Mouse (Mus musculus) gastrocnemius, adult 8-10 months (tissue): ENCODE measurements around the gene Exoc3l2. TPM values are rescaled to one million over a fixed set of nuclear protein-coding genes. Genes with fewer than 3 reads are reported as not detected.
A peak's percentile ranks its signal among the peaks of the same experiment; 100 is the strongest.

Experiments used
- DNase-seq, 2 experiments: peaks; one replicate each; pipeline ENCODE4 v3.0.0; 2022; ENCODE audit warnings: low spot score in 2 of 2
- total RNA-seq, 4 experiments: library from RNA; stranded (reverse); gene quantifications; 2 replicates each; pipeline ENCODE4 v1.2.4; 2022

Exoc3l2 gene
- total RNA-seq, 4 experiments from 2014 or later = 0.27 to 0.80 (median 0.35) TPM

GRCm38 (mm10) chr7:19517652-19518365 is 54.7 kb downstream of the Exoc3l2 start, which contains the start of gene Nkpd1:
Gene Nkpd1, plus strand, starts transcription at chr7:19517838.
- no peak for DNase-seq

- no peak for DNase-seq
These were observed 56.9 kb downstream of the Exoc3l2 start for GRCm38 (mm10) chr7:19520032-19520431.

GRCm38 (mm10) chr7:19523017-19523756 is 60.1 kb downstream of the Exoc3l2 start:
- no peak for DNase-seq

- peak; percentile 33 to 38 for DNase-seq
These were observed 60.8 kb downstream of the Exoc3l2 start for GRCm38 (mm10) chr7:19523757-19524419.

GRCm38 (mm10) chr7:19524420-19525104 is 61.4 kb downstream of the Exoc3l2 start:
- DNase-seq = no peak

GRCm38 (mm10) chr7:19525105-19525481 is 62.0 kb downstream of the Exoc3l2 start:
- no peak for DNase-seq

GRCm38 (mm10) chr7:19531077-19531476 is 67.9 kb downstream of the Exoc3l2 start:
- DNase-seq = no peak

GRCm38 (mm10) chr7:19532240-19532639 is 69.1 kb downstream of the Exoc3l2 start:
- no peak for DNase-seq

GRCm38 (mm10) chr7:19534676-19535075 is 71.5 kb downstream of the Exoc3l2 start:
- DNase-seq = no peak

- DNase-seq = no peak
These were observed 77.8 kb downstream of the Exoc3l2 start for GRCm38 (mm10) chr7:19540771-19541566.

GRCm38 (mm10) chr7:19541681-19542154 is 78.6 kb downstream of the Exoc3l2 start:
- DNase-seq = no peak

- no peak for DNase-seq
These were observed 79.1 kb downstream of the Exoc3l2 start for GRCm38 (mm10) chr7:19542155-19542691.

GRCm38 (mm10) chr7:19543584-19543983 is 80.5 kb downstream of the Exoc3l2 start:
- no peak for DNase-seq

GRCm38 (mm10) chr7:19546007-19546406 is 82.9 kb downstream of the Exoc3l2 start:
- no peak for DNase-seq

Other genes starting within 250 kb of the Exoc3l2 start
- 10 to 100 TPM; 36.1 to 52.8 (median 43.3) TPM for gene Opa3, start 235.0 kb upstream of the Exoc3l2 start, total RNA-seq
- gene Vasp, start 191.5 kb upstream of the Exoc3l2 start, total RNA-seq = 10 to 100 TPM in 3 of 4 experiments, 1 to 10 TPM in 1; 7.1 to 19.7 (median 15.0) TPM
- under 1 TPM in 2 of 4 experiments, not detected in 2; 0.40 to 0.80 TPM for gene Ppm1n, start 183.3 kb upstream of the Exoc3l2 start, total RNA-seq
- 1,000 to 10,000 TPM; 1,093 to 1,223 (median 1,133) TPM for gene Rtn2, start 180.7 kb upstream of the Exoc3l2 start, total RNA-seq
- gene Fosb, start 153.3 kb upstream of the Exoc3l2 start, total RNA-seq = under 1 TPM; 0.16 to 0.86 (median 0.30) TPM
- gene Ercc1, start 118.6 kb upstream of the Exoc3l2 start, total RNA-seq = 10 to 100 TPM; 27.1 to 33.7 (median 28.7) TPM
- 10 to 100 TPM in 3 of 4 experiments, 1 to 10 TPM in 1; 8.9 to 13.9 (median 11.2) TPM for gene Cd3eap, start 103.8 kb upstream of the Exoc3l2 start, total RNA-seq
- 1 to 10 TPM; 2.8 to 6.3 (median 4.1) TPM for gene Ppp1r13l, start 103.6 kb upstream of the Exoc3l2 start, total RNA-seq
- gene Ercc2, start 81.3 kb upstream of the Exoc3l2 start, total RNA-seq = 10 to 100 TPM in 2 of 4 experiments, 1 to 10 TPM in 2; 7.5 to 14.9 (median 10.4) TPM
- under 1 TPM in 3 of 4 experiments, not detected in 1; 0.21 to 0.40 (median 0.24) TPM for gene Klc3, start 59.2 kb upstream of the Exoc3l2 start, total RNA-seq
- over 10,000 TPM; 38,224 to 44,934 (median 40,442) TPM for gene Ckm, start 58.6 kb upstream of the Exoc3l2 start, total RNA-seq
- 10 to 100 TPM; 18.0 to 20.0 (median 19.8) TPM for gene Mark4, start 4.5 kb upstream of the Exoc3l2 start, total RNA-seq
- 1 to 10 TPM; 2.1 to 2.7 (median 2.3) TPM for gene Bloc1s3, start 45.0 kb downstream of the Exoc3l2 start, total RNA-seq
- 10 to 100 TPM in 1 of 4 experiments, 1 to 10 TPM in 3; 7.6 to 10.2 (median 8.8) TPM for gene Trappc6a, start 45.1 kb downstream of the Exoc3l2 start, total RNA-seq
- gene Nkpd1, start 54.5 kb downstream of the Exoc3l2 start, total RNA-seq = not detected
- gene Ppp1r37, start 99.7 kb downstream of the Exoc3l2 start, total RNA-seq = 10 to 100 TPM; 45.9 to 52.8 (median 48.8) TPM
- 1 to 10 TPM in 1 of 4 experiments, under 1 TPM in 3; 0.56 to 1.1 (median 0.77) TPM for gene Zfp296, start 114.0 kb downstream of the Exoc3l2 start, total RNA-seq
- gene Gemin7, start 114.3 kb downstream of the Exoc3l2 start, total RNA-seq = 100 to 1,000 TPM in 2 of 4 experiments, 10 to 100 TPM in 2; 78.5 to 108 (median 99.3) TPM
- 10 to 100 TPM in 1 of 4 experiments, 1 to 10 TPM in 3; 6.3 to 10.0 (median 9.2) TPM for gene Clasrp, start 141.2 kb downstream of the Exoc3l2 start, total RNA-seq
- gene Relb, start 166.1 kb downstream of the Exoc3l2 start, total RNA-seq = 10 to 100 TPM in 2 of 4 experiments, 1 to 10 TPM in 2; 7.0 to 12.5 (median 9.5) TPM
- gene Clptm1, start 201.7 kb downstream of the Exoc3l2 start, total RNA-seq = 10 to 100 TPM; 49.6 to 55.5 (median 51.0) TPM
- not detected for gene Apoc2, start 214.6 kb downstream of the Exoc3l2 start, total RNA-seq
- not detected for gene Gm44805, start 218.1 kb downstream of the Exoc3l2 start, total RNA-seq
- gene Apoc4, start 218.1 kb downstream of the Exoc3l2 start, total RNA-seq = not detected
- 1 to 10 TPM in 2 of 4 experiments, not detected in 2; 1.1 to 2.1 TPM for gene Apoc1, start 229.3 kb downstream of the Exoc3l2 start, total RNA-seq
- 10 to 100 TPM; 18.8 to 67.9 (median 47.9) TPM for gene Apoe, start 235.9 kb downstream of the Exoc3l2 start, total RNA-seq